Mouse (Mus musculus) lung, postnatal 0 days (tissue): ENCODE measurements at regions not wholly inside any gene's neighbourhood (a gene's known extent, or its start where the extent isn't known, plus 50 kb on each side); places are given as distances from the start of the nearest gene placed in this dataset.

ENCODE experiments used
- CTCF ChIP-seq: IDR thresholded peaks from 2 replicates; pipeline ENCODE4 v1.5.1; 2016; ENCODE audit warnings: antibody characterized with exemption, mild to moderate bottlenecking
- EP300 ChIP-seq: IDR thresholded peaks from 2 replicates; pipeline ENCODE4 v1.6.1; 2016; ENCODE audit warnings: antibody characterized with exemption, mild to moderate bottlenecking, control low read depth

DNA sequence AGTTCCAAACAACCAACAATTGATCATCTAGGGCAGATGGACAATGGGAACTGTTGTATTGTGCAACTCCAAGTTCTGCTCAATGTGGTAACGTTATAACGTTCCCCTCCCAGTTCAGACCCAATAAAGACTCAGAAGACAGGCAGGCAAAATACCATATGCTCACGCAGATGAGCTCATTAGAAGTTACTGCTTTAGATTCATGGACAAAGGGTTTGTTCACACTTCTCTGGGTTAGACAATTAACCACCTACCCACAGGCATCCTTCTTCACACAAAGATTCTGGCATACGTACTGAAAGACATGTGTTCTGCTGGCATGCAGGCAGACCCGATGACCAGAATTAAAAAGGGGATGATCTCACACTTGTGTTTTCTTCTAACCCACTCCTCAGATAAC lies 130.0 kb downstream of the Polr2m start:
- TF ChIP-seq CTCF (no peak), EP300 (no peak)
